Mouse (Mus musculus): ENCODE data around the gene Ccdc177.

DNA sequence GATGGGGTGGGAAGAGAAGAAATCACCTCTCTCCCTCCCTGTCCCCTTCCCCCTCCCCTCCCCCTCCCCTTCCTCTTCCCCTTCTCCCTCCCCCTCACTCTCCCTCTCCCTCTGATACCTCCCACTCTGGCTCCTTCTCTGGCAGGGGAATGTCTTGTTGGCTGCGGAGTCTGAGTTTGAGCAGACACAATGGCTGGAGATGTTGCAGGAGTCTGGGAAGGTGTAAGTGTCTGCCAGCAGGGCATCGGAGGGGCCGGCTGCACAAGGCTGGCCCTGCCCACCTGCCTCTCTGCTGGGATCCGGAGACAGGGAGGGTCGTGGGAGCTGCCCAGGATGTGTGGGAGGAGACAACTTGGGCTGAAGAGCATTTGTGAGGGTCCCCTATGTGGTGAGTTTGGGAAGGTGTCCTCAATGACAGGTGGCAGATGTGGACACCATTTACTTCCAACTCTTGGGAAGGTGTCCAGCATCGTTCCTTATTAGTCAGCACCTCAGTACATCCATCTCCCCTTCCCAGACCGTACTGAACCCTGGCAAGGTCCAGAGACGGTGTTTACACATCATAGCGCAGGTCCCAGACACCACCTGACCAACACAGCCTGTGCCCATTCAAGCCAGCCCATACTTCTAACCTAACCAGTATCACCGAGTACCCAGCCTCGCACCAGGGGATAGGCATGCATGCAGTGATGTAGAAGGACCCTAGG is 54.1 kb downstream of the Ccdc177 start:
- TF ChIP-seq CTCF (IDR thresholded peaks at IDR 0.05; ENCODE audit: low read depth, low read length) (no peak), TAL1 (conservative IDR thresholded peaks at IDR 0.05; ENCODE audit: low read depth, low read length) (no peak)
